Mouse (Mus musculus): ENCODE data around the gene Haus3. TPM values are rescaled to one million over a fixed set of nuclear protein-coding genes. Genes with fewer than 3 reads are reported as not detected.

Haus3 gene
- polyA plus RNA-seq, 1 experiment from 2014 or later, result 40.7 TPM

DNA sequence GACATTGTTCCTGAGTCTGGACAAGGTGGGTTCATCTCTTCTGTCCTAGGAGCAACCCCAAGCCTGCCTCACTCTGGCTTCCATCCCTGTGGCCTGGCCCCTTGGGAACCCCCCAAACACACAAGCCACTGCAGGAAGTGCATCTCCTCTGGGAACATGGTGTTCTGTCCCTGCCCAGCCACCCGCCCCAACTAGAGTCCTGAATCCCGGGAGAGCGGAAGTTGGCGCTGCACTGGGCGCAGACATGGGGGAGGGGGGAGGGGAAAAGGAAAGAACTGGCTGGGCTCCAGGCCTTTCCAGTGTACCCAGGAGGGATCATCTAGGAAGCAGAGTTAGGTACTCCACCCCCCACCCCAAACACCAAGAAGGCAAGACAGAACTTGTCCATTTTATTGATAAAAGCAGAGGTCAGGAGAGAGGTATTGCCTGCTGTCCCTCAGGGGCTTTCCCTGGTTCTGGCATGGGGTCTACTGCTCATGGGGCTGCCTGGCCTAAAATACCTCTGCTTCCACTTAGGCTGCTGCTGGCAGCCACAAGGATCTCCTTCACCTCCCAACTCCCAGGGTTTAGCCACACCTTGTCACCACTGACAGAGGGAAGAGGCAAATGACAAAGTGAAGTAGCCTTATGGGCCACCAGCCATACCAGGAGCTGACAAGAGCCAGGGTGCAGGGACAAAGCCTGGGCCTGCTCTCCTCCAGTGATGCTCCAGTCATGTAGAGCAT is 14.0 kb upstream of the Haus3 start:
- Histone ChIP-seq H3K27ac (ENCODE audit: low read length) (peak overlapping the region; percentile 58), H3K36me3 (ENCODE audit: control insufficient read depth, insufficient read depth, low read length) (peaks cover 9% of the 10 kb centered on the region), H3K4me3 (ENCODE audit: low read length) (no peak overlapping the region), H3K27me3 (ENCODE audit: control insufficient read depth, insufficient read depth, low read depth, low read length) (no peaks in the 10 kb centered on the region), H3K9me3 (ENCODE audit: control insufficient read depth, low read length) (no peaks in the 10 kb centered on the region), H3K4me1 (replicated peaks; ENCODE audit: control insufficient read depth, insufficient read depth, low read length) (peaks cover 47% of the 10 kb centered on the region), H3K9ac (ENCODE audit: low read length) (no peak overlapping the region), H3K4me2 (ENCODE audit: low read depth, low read length) (no peak overlapping the region; the same call in 1 of the 2 replicates)
- no peak for ATAC-seq (ENCODE audit: low read depth)
- WGBS, result 53% methylated on average over 5 of the region's 5 CpGs

DNA sequence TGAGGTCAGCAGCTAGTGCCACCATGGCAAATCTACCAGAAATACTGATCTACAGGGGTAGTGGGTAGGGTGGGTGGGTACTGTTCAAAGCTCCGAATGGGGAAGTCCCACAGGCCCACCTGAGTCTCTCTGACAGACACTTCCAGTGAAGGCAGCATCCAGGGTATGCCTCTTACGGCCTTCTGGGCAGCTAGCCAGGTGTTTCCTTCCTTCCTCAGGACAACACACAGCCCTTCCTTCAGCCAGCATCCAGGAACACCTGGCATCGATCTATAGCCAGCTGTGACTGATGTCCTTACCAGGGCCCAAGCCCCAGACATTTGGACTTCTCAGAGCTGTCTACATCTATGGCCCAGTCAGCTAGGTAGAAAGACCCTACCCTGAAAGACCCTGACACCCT is 13.2 kb upstream of the Haus3 start:
- Histone ChIP-seq H3K36me3 (ENCODE audit: control insufficient read depth, insufficient read depth, low read length) (peaks cover 16% of the 10 kb centered on the region), H3K4me3 (ENCODE audit: low read length) (no peak overlapping the region), H3K4me2 (ENCODE audit: low read depth, low read length) (no peak overlapping the region), H3K27ac (ENCODE audit: low read length) (no peak overlapping the region), H3K4me1 (replicated peaks; ENCODE audit: control insufficient read depth, insufficient read depth, low read length) (peaks cover 47% of the 10 kb centered on the region), H3K27me3 (ENCODE audit: control insufficient read depth, insufficient read depth, low read depth, low read length) (no peaks in the 10 kb centered on the region), H3K9ac (ENCODE audit: low read length) (no peak overlapping the region), H3K9me3 (ENCODE audit: control insufficient read depth, low read length) (no peaks in the 10 kb centered on the region)
- ATAC-seq (ENCODE audit: low read depth), result no peak
- 60% methylated on average over 3 of the region's 3 CpGs for WGBS

DNA sequence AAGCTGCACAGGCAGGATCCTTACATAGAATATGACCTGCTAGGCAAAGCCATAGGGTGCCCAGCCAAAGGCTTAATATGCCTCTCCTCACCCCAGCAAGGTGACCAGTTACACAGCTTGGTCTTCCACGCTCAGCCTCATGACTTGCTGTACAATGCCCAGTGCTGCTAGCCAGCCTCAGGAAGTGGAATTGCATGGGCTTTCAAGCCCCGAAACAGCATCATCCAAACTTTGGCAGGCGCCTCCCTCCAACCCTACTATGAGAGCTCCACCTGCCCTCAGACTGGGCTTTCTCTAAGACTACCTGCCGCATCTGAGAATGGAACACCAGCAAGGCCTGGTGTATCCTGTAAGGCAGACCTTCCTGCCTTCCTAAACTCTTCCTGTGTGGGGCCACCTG is 8.5 kb upstream of the Haus3 start:
- H3K4me3 ChIP-seq (ENCODE audit: low read length), result no peak overlapping the region
- no peak overlapping the region for H3K9ac ChIP-seq (ENCODE audit: low read length)

DNA sequence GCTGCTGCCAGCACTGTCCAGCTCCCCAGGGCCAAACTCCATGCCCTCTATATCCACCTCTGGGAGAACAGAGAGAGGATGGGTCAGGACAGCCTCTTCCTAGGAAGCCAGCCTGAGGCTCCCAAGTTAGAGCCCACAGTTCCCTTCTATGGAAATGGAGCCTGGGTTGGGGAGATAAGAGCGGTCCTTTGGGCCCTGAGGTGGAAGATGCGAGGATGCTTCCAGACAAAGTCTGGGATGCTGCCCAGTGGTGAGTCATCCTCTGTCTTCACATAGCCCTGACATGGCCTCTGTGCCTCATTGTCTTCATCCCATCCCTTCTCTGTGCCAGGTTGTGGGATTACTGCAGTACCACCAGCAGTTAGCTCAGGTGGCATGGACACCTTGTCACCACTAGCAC is 7.8 kb upstream of the Haus3 start:
- Histone ChIP-seq H3K4me1 (replicated peaks; ENCODE audit: control insufficient read depth, insufficient read depth, low read length) (peaks cover 7% of the 10 kb centered on the region; the same call in 1 of the 2 replicates), H3K9me3 (ENCODE audit: control insufficient read depth, low read length) (no peaks in the 10 kb centered on the region), H3K4me3 (ENCODE audit: low read length) (no peak overlapping the region), H3K27me3 (ENCODE audit: control insufficient read depth, insufficient read depth, low read depth, low read length) (no peaks in the 10 kb centered on the region), H3K27ac (ENCODE audit: low read length) (no peak overlapping the region), H3K4me2 (ENCODE audit: low read depth, low read length) (no peak overlapping the region), H3K36me3 (ENCODE audit: control insufficient read depth, insufficient read depth, low read length) (peaks cover 55% of the 10 kb centered on the region), H3K9ac (ENCODE audit: low read length) (no peak overlapping the region)
- ATAC-seq (ENCODE audit: low read depth), result no peak
- WGBS, result 91% methylated on average over 2 of the region's 2 CpGs

More for the DNA sequence above, 8.5 kb upstream of the Haus3 start:
- Histone ChIP-seq H3K4me2 (ENCODE audit: low read depth, low read length) (no peak overlapping the region), H3K36me3 (ENCODE audit: control insufficient read depth, insufficient read depth, low read length) (peaks cover 55% of the 10 kb centered on the region), H3K27ac (ENCODE audit: low read length) (no peak overlapping the region), H3K9me3 (ENCODE audit: control insufficient read depth, low read length) (no peaks in the 10 kb centered on the region), H3K27me3 (ENCODE audit: control insufficient read depth, insufficient read depth, low read depth, low read length) (no peaks in the 10 kb centered on the region), H3K4me1 (replicated peaks; ENCODE audit: control insufficient read depth, insufficient read depth, low read length) (peaks cover 11% of the 10 kb centered on the region)
- WGBS, result 87% methylated on average over 4 of the region's 4 CpGs
- ATAC-seq (ENCODE audit: low read depth), result no peak

DNA sequence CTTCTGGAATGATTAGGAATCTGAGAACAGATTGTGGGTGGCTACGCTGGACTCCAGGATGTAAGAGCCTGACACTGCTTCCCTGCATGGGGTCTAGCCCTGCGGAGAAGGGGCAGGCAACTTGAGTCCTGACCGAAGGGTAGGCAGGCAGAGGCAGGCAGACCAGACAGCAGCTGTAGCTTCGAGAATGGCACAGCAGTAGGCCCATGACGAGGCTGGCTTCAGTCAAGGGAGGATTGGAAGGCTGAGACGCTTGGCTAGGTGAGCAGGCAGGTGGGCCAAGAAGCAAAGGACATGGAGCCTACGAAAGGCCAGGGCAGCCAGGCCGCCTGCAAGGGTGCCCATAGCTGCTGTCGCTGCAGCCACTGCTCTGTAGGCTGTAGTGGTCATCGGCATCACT is 7.4 kb upstream of the Haus3 start:
- Histone ChIP-seq H3K4me3 (ENCODE audit: low read length) (no peak overlapping the region), H3K4me2 (ENCODE audit: low read depth, low read length) (no peak overlapping the region), H3K27me3 (ENCODE audit: control insufficient read depth, insufficient read depth, low read depth, low read length) (no peaks in the 10 kb centered on the region), H3K4me1 (replicated peaks; ENCODE audit: control insufficient read depth, insufficient read depth, low read length) (peaks cover 3% of the 10 kb centered on the region; the same call in 1 of the 2 replicates), H3K36me3 (ENCODE audit: control insufficient read depth, insufficient read depth, low read length) (peaks cover 54% of the 10 kb centered on the region), H3K9ac (ENCODE audit: low read length) (no peak overlapping the region), H3K9me3 (ENCODE audit: control insufficient read depth, low read length) (no peaks in the 10 kb centered on the region), H3K27ac (ENCODE audit: low read length) (no peak overlapping the region)
- ATAC-seq (ENCODE audit: low read depth), result no peak
- 79% methylated on average over 10 of the region's 10 CpGs for WGBS

DNA sequence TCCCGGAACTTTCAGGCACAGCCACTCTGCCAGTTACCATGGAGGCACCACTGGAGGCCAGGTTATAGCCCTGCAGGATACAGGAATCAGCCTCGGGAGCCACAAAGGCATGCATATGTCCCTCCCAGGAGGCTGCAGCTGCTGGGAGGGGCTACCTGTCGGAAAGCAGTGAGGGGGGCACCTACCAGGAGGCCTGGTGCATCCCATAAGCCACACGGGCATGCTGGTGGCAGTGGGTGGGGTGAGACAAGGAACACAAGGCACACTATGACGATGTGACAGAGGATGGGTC is 6.0 kb upstream of the Haus3 start:
- Histone ChIP-seq H3K4me2 (ENCODE audit: low read depth, low read length) (no peak overlapping the region), H3K36me3 (ENCODE audit: control insufficient read depth, insufficient read depth, low read length) (peaks cover 52% of the 10 kb centered on the region), H3K9me3 (ENCODE audit: control insufficient read depth, low read length) (no peaks in the 10 kb centered on the region), H3K9ac (ENCODE audit: low read length) (no peak overlapping the region), H3K27ac (ENCODE audit: low read length) (no peak overlapping the region), H3K4me3 (ENCODE audit: low read length) (no peak overlapping the region), H3K27me3 (ENCODE audit: control insufficient read depth, insufficient read depth, low read depth, low read length) (no peaks in the 10 kb centered on the region), H3K4me1 (replicated peaks; ENCODE audit: control insufficient read depth, insufficient read depth, low read length) (no peaks in the 10 kb centered on the region)
- WGBS, result 37% methylated on average over 5 of the region's 5 CpGs
- ATAC-seq (ENCODE audit: low read depth), result no peak

DNA sequence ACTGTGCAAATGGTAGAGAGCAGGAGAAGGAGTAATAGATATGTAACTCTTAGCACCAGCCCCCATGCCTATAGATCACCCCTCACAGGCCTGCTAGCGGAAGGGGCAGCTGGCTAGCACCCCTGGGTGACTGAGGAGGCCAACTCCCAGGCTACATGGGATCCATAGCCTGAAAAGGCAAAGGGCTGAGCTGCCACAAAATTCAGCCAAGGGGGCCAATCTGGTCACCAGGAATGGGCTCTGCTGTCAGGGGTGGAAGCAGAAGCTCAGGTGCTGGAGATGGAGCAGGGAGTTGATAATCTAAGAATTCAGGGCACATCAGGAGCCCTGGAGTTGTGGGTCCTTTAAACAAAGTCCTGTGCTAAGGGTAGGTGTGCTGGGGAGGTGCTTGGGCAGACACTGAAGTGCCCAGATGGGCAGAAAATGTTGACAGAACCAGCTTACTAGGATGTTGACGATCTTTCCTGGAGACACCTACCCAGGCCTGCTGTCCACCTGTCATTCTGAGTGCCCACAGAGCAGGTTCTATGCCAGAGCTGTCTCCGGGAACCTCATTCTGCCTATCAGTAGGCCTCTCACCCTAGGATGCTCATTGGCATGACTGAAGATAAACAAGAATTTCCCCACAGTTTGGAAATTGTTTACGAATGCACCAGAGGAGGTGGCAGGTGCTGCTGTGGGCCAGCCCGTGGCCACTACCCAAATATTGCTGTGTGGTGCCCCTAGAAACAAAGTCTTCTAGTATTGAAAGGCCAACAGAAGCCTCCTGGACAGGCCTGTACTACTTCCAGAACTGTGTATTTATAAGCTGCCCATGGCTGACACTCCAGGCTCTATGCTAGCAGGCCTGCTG is 5.4 kb upstream of the Haus3 start:
- no peak overlapping the region for H3K4me3 ChIP-seq (ENCODE audit: low read length)
- H3K27me3 ChIP-seq (ENCODE audit: control insufficient read depth, insufficient read depth, low read depth, low read length), result no peaks in the 10 kb centered on the region
- H3K4me1 ChIP-seq (replicated peaks; ENCODE audit: control insufficient read depth, insufficient read depth, low read length), result peaks cover 2% of the 10 kb centered on the region; the same call in 1 of the 2 replicates
- H3K4me2 ChIP-seq (ENCODE audit: low read depth, low read length), result no peak overlapping the region
- no peak overlapping the region for H3K27ac ChIP-seq (ENCODE audit: low read length)
- 69% methylated on average over 5 of the region's 5 CpGs for WGBS
- H3K36me3 ChIP-seq (ENCODE audit: control insufficient read depth, insufficient read depth, low read length), result peaks cover 46% of the 10 kb centered on the region
- no peak overlapping the region for H3K9ac ChIP-seq (ENCODE audit: low read length)
- no peaks in the 10 kb centered on the region for H3K9me3 ChIP-seq (ENCODE audit: control insufficient read depth, low read length)
- ATAC-seq (ENCODE audit: low read depth), result no peak

DNA sequence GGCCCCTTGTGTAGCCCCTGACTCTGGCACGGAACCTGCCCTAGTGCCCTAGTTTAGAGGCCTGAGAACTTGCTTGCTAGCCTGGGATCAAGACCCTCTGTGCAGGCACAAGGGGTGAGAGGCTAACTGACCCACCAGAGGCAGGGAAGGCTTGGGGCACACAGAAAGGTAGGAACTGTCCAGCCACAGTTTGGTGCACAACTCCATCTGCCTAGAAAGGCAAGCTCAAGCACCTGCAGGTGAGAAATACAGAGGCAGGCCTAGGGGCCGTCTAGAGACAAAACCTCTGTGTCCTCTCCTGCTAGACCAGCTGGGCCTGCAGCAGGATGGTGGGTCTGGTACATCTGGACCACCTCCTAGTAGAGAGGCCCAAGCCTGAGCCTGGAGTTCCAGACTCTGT is 4.7 kb upstream of the Haus3 start:
- H3K4me1 ChIP-seq (replicated peaks; ENCODE audit: control insufficient read depth, insufficient read depth, low read length), result peaks cover 3% of the 10 kb centered on the region; the same call in 1 of the 2 replicates
- 72% methylated on average over 2 of the region's 2 CpGs for WGBS
- no peak overlapping the region for H3K27ac ChIP-seq (ENCODE audit: low read length)
- H3K9me3 ChIP-seq (ENCODE audit: control insufficient read depth, low read length), result no peaks in the 10 kb centered on the region
- H3K27me3 ChIP-seq (ENCODE audit: control insufficient read depth, insufficient read depth, low read depth, low read length), result no peaks in the 10 kb centered on the region
- H3K9ac ChIP-seq (ENCODE audit: low read length), result no peak overlapping the region
- H3K36me3 ChIP-seq (ENCODE audit: control insufficient read depth, insufficient read depth, low read length), result peaks cover 46% of the 10 kb centered on the region
- no peak overlapping the region for H3K4me3 ChIP-seq (ENCODE audit: low read length)
- no peak for ATAC-seq (ENCODE audit: low read depth)
- H3K4me2 ChIP-seq (ENCODE audit: low read depth, low read length), result no peak overlapping the region

DNA sequence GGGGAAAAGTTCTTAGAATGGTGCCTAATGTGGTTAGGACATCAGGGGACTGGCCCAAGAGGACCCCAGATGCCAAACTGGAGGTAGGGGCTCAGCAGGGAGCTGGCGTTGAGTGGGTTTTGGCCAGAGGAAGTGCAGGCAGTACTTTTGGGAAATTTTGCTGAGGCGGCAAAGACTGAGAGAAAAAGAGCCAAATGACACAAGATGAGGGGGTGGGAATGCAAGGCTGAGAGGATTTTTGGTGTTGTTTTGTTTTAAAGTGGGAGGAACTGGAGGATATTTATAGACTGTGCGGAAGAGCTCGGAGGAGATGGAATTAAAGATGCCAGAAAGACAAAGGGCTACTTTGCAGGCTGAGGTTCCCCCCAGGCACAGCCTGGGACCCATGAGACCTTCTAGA is 1.4 kb upstream of the Haus3 start:
- Histone ChIP-seq H3K4me3 (ENCODE audit: low read length) (no peak overlapping the region), H3K27me3 (ENCODE audit: control insufficient read depth, insufficient read depth, low read depth, low read length) (no peaks in the 10 kb centered on the region), H3K36me3 (ENCODE audit: control insufficient read depth, insufficient read depth, low read length) (peaks cover 25% of the 10 kb centered on the region), H3K9me3 (ENCODE audit: control insufficient read depth, low read length) (no peaks in the 10 kb centered on the region), H3K27ac (ENCODE audit: low read length) (peak overlapping the region; percentile 71), H3K9ac (ENCODE audit: low read length) (no peak overlapping the region), H3K4me1 (replicated peaks; ENCODE audit: control insufficient read depth, insufficient read depth, low read length) (peaks cover 9% of the 10 kb centered on the region; the same call in 1 of the 2 replicates), H3K4me2 (ENCODE audit: low read depth, low read length) (no peak overlapping the region)
- ATAC-seq (ENCODE audit: low read depth), result no peak
- WGBS, result 53% methylated on average over 4 of the region's 4 CpGs
